Mouse (Mus musculus): ENCODE results near the gene Pard3.

DNA sequence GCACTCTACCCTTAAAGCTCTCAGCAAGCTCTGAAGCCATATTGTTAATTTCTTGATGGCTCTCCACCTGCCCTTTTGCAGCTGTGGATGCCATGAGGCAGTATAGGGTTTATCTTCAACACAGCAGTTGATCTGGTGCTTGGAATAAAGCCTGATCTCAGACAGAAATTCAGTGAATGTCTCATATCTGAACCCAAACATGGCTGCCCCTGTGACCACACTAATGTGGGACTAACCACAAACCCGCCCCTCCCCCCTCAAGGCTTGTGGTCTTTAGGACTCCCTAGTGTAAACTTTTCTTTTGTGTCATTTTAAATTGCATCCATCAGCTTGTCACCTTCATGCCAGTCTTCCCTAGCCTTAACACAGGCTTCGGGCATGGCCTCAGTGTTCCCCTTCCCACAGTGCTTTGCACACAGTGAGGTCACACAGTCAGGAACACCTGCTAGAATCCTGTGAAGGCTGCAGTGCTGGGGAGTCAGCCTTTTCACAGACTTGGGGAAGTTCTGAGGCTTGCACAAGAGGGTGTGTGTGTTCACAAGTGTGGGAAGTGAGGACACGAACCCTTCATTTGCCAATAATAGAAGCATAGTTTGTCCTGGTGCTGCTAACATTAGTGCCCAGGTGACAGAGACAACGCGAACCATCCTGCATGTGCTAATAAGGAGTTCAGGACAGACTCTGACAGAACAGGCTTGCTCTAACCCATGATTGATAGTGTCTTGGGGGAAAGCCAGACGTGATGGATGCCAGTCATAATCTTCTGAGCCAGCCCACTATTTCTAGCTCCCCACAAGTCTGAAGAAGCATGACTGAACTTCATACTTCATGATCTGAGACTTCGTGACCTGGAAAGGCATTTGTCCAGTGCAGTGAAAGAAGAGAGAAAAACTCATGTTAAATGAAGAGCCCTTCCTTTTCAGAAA, 451.4 kb downstream of the Pard3 start:
- TF ChIP-seq BHLHE40 (IDR thresholded peaks at IDR 0.05; ENCODE audit: low read depth, low read length) (no peak), EP300 (IDR thresholded peaks at IDR 0.05; ENCODE audit: low read length) (no peak), POLR2A (IDR thresholded peaks at IDR 0.05; ENCODE audit: low read depth, low read length) (no peak), ZC3H11A (IDR thresholded peaks at IDR 0.05; ENCODE audit: low read depth, low read length) (no peak), MAX (IDR thresholded peaks at IDR 0.05; ENCODE audit: low read length) (no peak), MAZ (IDR thresholded peaks at IDR 0.05; ENCODE audit: low read depth, low read length) (no peak), MEF2A (IDR thresholded peaks at IDR 0.05; ENCODE audit: borderline replicate concordance, low read depth, low read length) (no peak), SIN3A (IDR thresholded peaks at IDR 0.05; ENCODE audit: low read length) (no peak), POLR2AphosphoS2 (IDR thresholded peaks at IDR 0.05; ENCODE audit: low read depth, low read length) (no peak)
